In the genomic region with DNA sequence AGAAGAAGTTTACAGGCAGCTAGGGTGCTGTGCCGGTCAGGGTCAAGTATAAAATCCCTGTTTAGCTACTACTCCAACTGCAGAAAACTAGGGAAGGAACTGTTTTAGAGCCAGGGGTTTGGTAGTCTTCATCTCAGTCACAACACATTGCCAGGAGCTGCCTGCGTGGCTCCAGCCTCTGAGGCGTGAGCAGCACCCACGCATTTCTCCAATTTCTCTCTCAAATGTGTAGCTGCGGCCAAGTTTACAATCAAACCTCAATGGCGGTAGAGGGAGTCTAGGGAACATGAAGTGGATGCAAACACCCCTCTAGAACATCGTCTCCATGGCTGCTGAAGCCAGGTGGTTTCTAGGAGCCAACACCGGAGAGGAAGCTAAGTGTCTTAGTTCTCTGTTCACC, we compare ENCODE assay signal across 29 mouse cellular contexts. TPM values are rescaled to one million over a fixed set of nuclear protein-coding genes. Genes with fewer than 3 reads are reported as not detected.
A peak's percentile ranks its signal among the peaks of the same experiment; 100 is the strongest.
DNase-seq lines count a peak whose midpoint lies in the region; ATAC-seq and TF ChIP-seq lines count a peak whose summit lies in the region.
"Had no signal": no experiment of that assay in that cellular context is flagged by ENCODE, and none has a peak within 500 bp of the region (broad histone marks: within the 10 kb centered on the region; RNA-seq: fewer than 3 reads in every experiment).

No protein-coding gene starts in this region.

- TF ChIP-seq POLR2A in kidney, adult 2 months (IDR thresholded peaks at IDR 0.05; ENCODE audit: low read depth, low read length), result no peak

- H3K36me3 ChIP-seq in kidney, embryonic 15.5 days, result peaks cover 97% of the 10 kb centered on the region
- peaks cover 10% of the 10 kb centered on the region for H3K36me3 ChIP-seq in kidney, adult 2 months (ENCODE audit: control insufficient read depth, insufficient read depth, low read length)
- peaks cover 29% of the 10 kb centered on the region for H3K36me3 ChIP-seq in lung, postnatal 0 days (ENCODE audit: insufficient read depth, low read length)

- no peaks in the 10 kb centered on the region for H3K27me3 ChIP-seq in kidney, embryonic 15.5 days
- H3K27me3 ChIP-seq in kidney, adult 2 months (replicated peaks; ENCODE audit: control insufficient read depth, insufficient read depth, low read length), result no peaks in the 10 kb centered on the region
- no peaks in the 10 kb centered on the region for H3K27me3 ChIP-seq in lung, postnatal 0 days (replicated peaks; ENCODE audit: insufficient read depth, low read length)
- H3K27me3 ChIP-seq: forebrain, embryonic 13.5 days; hindbrain, embryonic 13.5 days; limb, embryonic 13.5 days; lung, embryonic 15.5 days; megakaryocyte, embryonic 14.5 days; midbrain, embryonic 12.5 days; neural tube, embryonic 12.5 days had no signal

- H3K4me3 ChIP-seq in kidney, embryonic 15.5 days (replicated peaks), result no peak overlapping the region
- H3K4me3 ChIP-seq in kidney, adult 2 months (ENCODE audit: insufficient read depth, low read depth, low read length), result no peak overlapping the region
- H3K4me3 ChIP-seq in lung, postnatal 0 days (ENCODE audit: low read depth, low read length), result no peak overlapping the region
- H3K4me3 ChIP-seq: forebrain, embryonic 13.5 days; hindbrain, embryonic 13.5 days; limb, embryonic 13.5 days; lung, embryonic 15.5 days; megakaryocyte, embryonic 14.5 days; midbrain, embryonic 12.5 days; myocyte; neural tube, embryonic 12.5 days had no signal

- H3K4me1 ChIP-seq in kidney, embryonic 15.5 days, result peaks cover 5% of the 10 kb centered on the region; the same call in 1 of the 2 replicates
- H3K4me1 ChIP-seq in kidney, adult 2 months (ENCODE audit: control insufficient read depth, insufficient read depth, low read length), result no peaks in the 10 kb centered on the region
- no peaks in the 10 kb centered on the region for H3K4me1 ChIP-seq in lung, postnatal 0 days (ENCODE audit: insufficient read depth, low read depth, low read length)
- H3K4me1 ChIP-seq: forebrain, embryonic 13.5 days; hindbrain, embryonic 13.5 days; limb, embryonic 13.5 days; lung, embryonic 15.5 days; midbrain, embryonic 12.5 days; neural tube, embryonic 12.5 days had no signal

- ATAC-seq in kidney, embryonic 15.5 days (replicated peaks; ENCODE audit: low FRiP score), result no peak
- no peak for ATAC-seq in lung, postnatal 0 days
- ATAC-seq: activated CD4-positive, CD25-positive, alpha-beta regulatory T cell, adult 4 months; forebrain, embryonic 13.5 days; intestine, embryonic 16.5 days had no signal

- peak overlapping the region; percentile 43 for H3K27ac ChIP-seq in kidney, embryonic 15.5 days
- no peak overlapping the region for H3K27ac ChIP-seq in kidney, adult 2 months (ENCODE audit: insufficient read depth, low read depth, low read length)
- no peak overlapping the region for H3K27ac ChIP-seq in lung, postnatal 0 days (ENCODE audit: low read length)
- H3K27ac ChIP-seq: forebrain, embryonic 13.5 days; hindbrain, embryonic 13.5 days; limb, embryonic 13.5 days; lung, embryonic 15.5 days; midbrain, embryonic 12.5 days; neural tube, embryonic 12.5 days had no signal

- intact Hi-C loops in left cerebral cortex, postnatal 14 days (cut with DNase I), result no loop called here

- no peaks in the 10 kb centered on the region for H3K9me3 ChIP-seq in kidney, embryonic 15.5 days (replicated peaks)
- no peaks in the 10 kb centered on the region for H3K9me3 ChIP-seq in lung, postnatal 0 days (ENCODE audit: low read length)
- H3K9me3 ChIP-seq: hindbrain, embryonic 13.5 days; limb, embryonic 13.5 days; lung, embryonic 15.5 days; neural tube, embryonic 12.5 days had no signal

- no peak for TF ChIP-seq EP300 in lung, postnatal 0 days (IDR thresholded peaks at IDR 0.05)

- H3K4me2 ChIP-seq in kidney, embryonic 15.5 days, result 0 out of 2 replicates have a peak overlapping the region, but pooled peaks have one; percentile 17
- no peak overlapping the region for H3K4me2 ChIP-seq in lung, postnatal 0 days (replicated peaks; ENCODE audit: low read depth, low read length)
- H3K4me2 ChIP-seq: forebrain, embryonic 13.5 days; heart, embryonic 11.5 days; hindbrain, embryonic 13.5 days; limb, embryonic 13.5 days; liver, embryonic 11.5 days; lung, embryonic 15.5 days; midbrain, embryonic 12.5 days; neural tube, embryonic 12.5 days had no signal

- no peak for DNase-seq in kidney, adult 2 months
- peak; percentile 42 to 43 for DNase-seq in right cerebral cortex, adult 2 months (ENCODE audit: low spot score in 2 of 2)
- DNase-seq in right cerebral cortex, postnatal 10 days (ENCODE audit: low spot score in 2 of 2), result no peak
- peak; percentile 24 to 51 for DNase-seq in left cerebral cortex, postnatal 14 days (ENCODE audit: low spot score in 2 of 2)
- peak; percentile 39 for DNase-seq in telencephalon, adult 2 months (ENCODE audit: low read depth, low spot score)
- DNase-seq in lung, postnatal 0 days (ENCODE audit: low spot score), result no peak
- DNase-seq: adrenal gland, adult 2 months; B cell, adult 2 months; cerebellum, adult 9-10 months; cerebellum, postnatal 36 days; gastrocnemius, postnatal 25 days; kidney, adult 9 months; lung, postnatal 36 days; thymus, postnatal 4 days had no signal

- 75% methylated on average over 8 of the region's 8 CpGs for WGBS in kidney, embryonic 15.5 days
- 77% methylated on average over 8 of the region's 8 CpGs for WGBS in kidney, adult 2 months
- 88% methylated on average over 8 of the region's 8 CpGs for WGBS in lung, postnatal 0 days

- no peak overlapping the region for H3K9ac ChIP-seq in kidney, embryonic 15.5 days
- H3K9ac ChIP-seq in lung, postnatal 0 days (replicated peaks; ENCODE audit: low read depth), result no peak overlapping the region
- H3K9ac ChIP-seq: forebrain, embryonic 13.5 days; hindbrain, embryonic 13.5 days; lung, embryonic 15.5 days; midbrain, embryonic 12.5 days; neural tube, embryonic 12.5 days had no signal

- TF ChIP-seq CTCF in kidney, adult 2 months (conservative IDR thresholded peaks at IDR 0.05; ENCODE audit: insufficient read depth, insufficient read length, low read depth, low read length), result no peak
- no peak for TF ChIP-seq CTCF in lung, postnatal 0 days (IDR thresholded peaks at IDR 0.05)

RNA-seq across cellular contexts. Expression of a gene that starts 9.1 kb away (rescaled TPM):
- 43.2 and 46.8 TPM in 2 replicates for polyA plus RNA-seq in kidney, embryonic 15.5 days (2015; fragmentation: Nextera tagmentation; extraction: Ambion mirVana)
- 23.6 and 25.9 TPM in 2 replicates for polyA plus RNA-seq in kidney, adult 2 months (2012; rRNA removed)
- 10 to 100 TPM; 49.0 to 49.3 TPM for total RNA-seq in left cerebral cortex, postnatal 14 days (2021)
- polyA plus RNA-seq in lung, postnatal 0 days (2015; fragmentation: Nextera tagmentation; extraction: Ambion mirVana), result 28.2 and 28.4 TPM in 2 replicates

RNA-seq across cellular contexts. Expression of a gene that starts 19.8 kb away (rescaled TPM):
- polyA plus RNA-seq in kidney, embryonic 15.5 days (2015; fragmentation: Nextera tagmentation; extraction: Ambion mirVana), result 32.0 and 36.9 TPM in 2 replicates
- 124 and 144 TPM in 2 replicates for polyA plus RNA-seq in kidney, adult 2 months (2012; rRNA removed)
- not detected for total RNA-seq in left cerebral cortex, postnatal 14 days (2021)
- polyA plus RNA-seq in lung, postnatal 0 days (2015; fragmentation: Nextera tagmentation; extraction: Ambion mirVana), result 13.9 and 14.2 TPM in 2 replicates
- total RNA-seq: gastrocnemius, postnatal 25 days; left cerebral cortex, adult 8-10 months had no signal
- polyA plus RNA-seq: activated CD4-positive, CD25-positive, alpha-beta regulatory T cell, adult 4 months had no signal

RNA-seq across cellular contexts. Expression of a gene that starts 26.5 kb away (rescaled TPM):
- 0.73 and 0.81 TPM in 2 replicates for polyA plus RNA-seq in kidney, embryonic 15.5 days (2015; fragmentation: Nextera tagmentation; extraction: Ambion mirVana)
- polyA plus RNA-seq in kidney, adult 2 months (2012; rRNA removed), result 0.05 and 0.15 TPM in 2 replicates
- total RNA-seq in left cerebral cortex, postnatal 14 days (2021), result not detected
- 0.12 and 0.13 TPM in 2 replicates for polyA plus RNA-seq in lung, postnatal 0 days (2015; fragmentation: Nextera tagmentation; extraction: Ambion mirVana)
- total RNA-seq: gastrocnemius, postnatal 25 days; heart, postnatal 4 days had no signal
- polyA plus RNA-seq: heart, embryonic 11.5 days had no signal

RNA-seq across cellular contexts. Expression of a gene that starts 35.2 kb away (rescaled TPM):
- polyA plus RNA-seq in kidney, embryonic 15.5 days (2015; fragmentation: Nextera tagmentation; extraction: Ambion mirVana), result 48.8 and 49.7 TPM in 2 replicates
- 0.99 and 1.2 TPM in 2 replicates for polyA plus RNA-seq in kidney, adult 2 months (2012; rRNA removed)
- total RNA-seq in left cerebral cortex, postnatal 14 days (2021), result 1 to 10 TPM; 1.5 to 3.3 TPM
- polyA plus RNA-seq in lung, postnatal 0 days (2015; fragmentation: Nextera tagmentation; extraction: Ambion mirVana), result 4.2 and 5.1 TPM in 2 replicates

Comparison
In these comparisons a context has a peak if more than half of its experiments do, and no peak if none do; other contexts are left out.
1. DNase-seq: peak in right cerebral cortex, adult 2 months (2 of 2), left cerebral cortex, postnatal 14 days (2 of 2) and telencephalon, adult 2 months (single experiment); none in kidney, adult 2 months (single experiment), right cerebral cortex, postnatal 10 days (0 of 2) and lung, postnatal 0 days (single experiment).